Mouse (Mus musculus): Measurements from ENCODE around the gene Slc8a1. TPM values are rescaled to one million over a fixed set of nuclear protein-coding genes. Genes with fewer than 3 reads are reported as not detected.

Gene Slc8a1
- polyA plus RNA-seq, 2 experiments from 2014 or later, result 0.03 TPM; not detected in 1

GRCm38 (mm10) chr17:81416361-81417114 is 321.6 kb downstream of the Slc8a1 start:
- ATAC-seq, result no peak

- no peak for ATAC-seq
These were observed 325.4 kb downstream of the Slc8a1 start for GRCm38 (mm10) chr17:81412736-81413135.

GRCm38 (mm10) chr17:81404225-81404624 is 334.0 kb downstream of the Slc8a1 start:
- ATAC-seq, result no peak

GRCm38 (mm10) chr17:81403121-81403520 is 335.1 kb downstream of the Slc8a1 start:
- no peak for ATAC-seq

GRCm38 (mm10) chr17:81402636-81403035 is 335.5 kb downstream of the Slc8a1 start:
- ATAC-seq, result no peak

- no peak for ATAC-seq
These were observed 337.8 kb downstream of the Slc8a1 start for GRCm38 (mm10) chr17:81400377-81400776.

- no peak for ATAC-seq
These were observed 340.7 kb downstream of the Slc8a1 start for GRCm38 (mm10) chr17:81397434-81397833.

GRCm38 (mm10) chr17:81394124-81394523 is 344.1 kb downstream of the Slc8a1 start:
- ATAC-seq, result no peak

GRCm38 (mm10) chr17:81393040-81393439 is 345.1 kb downstream of the Slc8a1 start:
- no peak for ATAC-seq

- ATAC-seq, result no peak
These were observed 346.7 kb downstream of the Slc8a1 start for GRCm38 (mm10) chr17:81391478-81391877.

- no peak for ATAC-seq
These were observed 347.4 kb downstream of the Slc8a1 start for GRCm38 (mm10) chr17:81390790-81391189.

GRCm38 (mm10) chr17:81386118-81386517 is 352.1 kb downstream of the Slc8a1 start:
- no peak for ATAC-seq

GRCm38 (mm10) chr17:81385476-81385875 is 352.7 kb downstream of the Slc8a1 start:
- ATAC-seq, result no peak

- no peak for ATAC-seq
These were observed 354.7 kb downstream of the Slc8a1 start for GRCm38 (mm10) chr17:81383461-81383860.

- ATAC-seq, result no peak
These were observed 359.7 kb downstream of the Slc8a1 start for GRCm38 (mm10) chr17:81378436-81378835.

GRCm38 (mm10) chr17:81377757-81378299 is 360.3 kb downstream of the Slc8a1 start:
- no peak for ATAC-seq

- no peak for ATAC-seq
These were observed 361.0 kb downstream of the Slc8a1 start for GRCm38 (mm10) chr17:81377195-81377594.

GRCm38 (mm10) chr17:81375901-81376300 is 362.3 kb downstream of the Slc8a1 start:
- ATAC-seq, result no peak

- no peak for ATAC-seq
These were observed 369.1 kb downstream of the Slc8a1 start for GRCm38 (mm10) chr17:81369036-81369435.

GRCm38 (mm10) chr17:81368503-81368902 is 369.7 kb downstream of the Slc8a1 start:
- no peak for ATAC-seq

- ATAC-seq, result no peak
These were observed 374.8 kb downstream of the Slc8a1 start for GRCm38 (mm10) chr17:81363368-81363767.

- ATAC-seq, result no peak
These were observed 377.6 kb downstream of the Slc8a1 start for GRCm38 (mm10) chr17:81360571-81360970.

- no peak for ATAC-seq
These were observed 378.1 kb downstream of the Slc8a1 start for GRCm38 (mm10) chr17:81360032-81360431.

- ATAC-seq, result no peak
These were observed 402.0 kb downstream of the Slc8a1 start for GRCm38 (mm10) chr17:81336024-81336754.
